ENCODE assay signal across 25 mouse cellular contexts in the genomic region with DNA sequence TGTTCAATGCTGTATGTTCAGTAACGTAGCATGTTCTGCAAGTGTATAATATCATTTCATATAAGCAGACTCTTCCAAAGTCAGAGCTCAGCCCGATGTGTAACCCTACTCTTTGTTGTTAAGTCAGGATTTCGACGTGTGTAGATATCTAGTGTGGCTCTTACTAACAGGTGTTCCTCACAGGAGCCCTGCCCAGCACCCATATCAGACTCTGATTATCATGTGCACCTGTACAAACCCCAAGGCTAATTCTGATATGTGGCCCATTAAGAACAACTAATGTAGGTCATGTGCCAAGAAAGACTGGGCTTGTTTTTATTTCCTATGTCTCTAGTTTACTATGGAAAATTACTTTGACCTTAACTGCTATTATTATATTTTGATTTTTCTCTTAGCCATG. TPM values are rescaled to one million over a fixed set of nuclear protein-coding genes. Genes with fewer than 3 reads are reported as not detected.
DNase-seq lines count a peak whose midpoint lies in the region; ATAC-seq and TF ChIP-seq lines count a peak whose summit lies in the region.
"Had no signal": no experiment of that assay in that cellular context is flagged by ENCODE, and none has a peak within 500 bp of the region (broad histone marks: within the 10 kb centered on the region; RNA-seq: fewer than 3 reads in every experiment).

No protein-coding gene starts in this region.

- no peaks in the 10 kb centered on the region for H3K27me3 ChIP-seq in kidney, adult 2 months (replicated peaks; ENCODE audit: control insufficient read depth, insufficient read depth, low read length)
- no peaks in the 10 kb centered on the region for H3K27me3 ChIP-seq in stomach, embryonic 15.5 days (replicated peaks)
- H3K27me3 ChIP-seq in stomach, postnatal 0 days (ENCODE audit: control insufficient read depth, insufficient read depth, low read length): no peaks in the 10 kb centered on the region
- H3K27me3 ChIP-seq: embryonic facial prominence, embryonic 13.5 days; embryonic facial prominence, embryonic 15.5 days; forebrain, embryonic 12.5 days; Patski had no signal

- no peak overlapping the region for H3K4me3 ChIP-seq in kidney, adult 2 months (ENCODE audit: insufficient read depth, low read depth, low read length)
- no peak overlapping the region for H3K4me3 ChIP-seq in stomach, embryonic 15.5 days (replicated peaks)
- no peak overlapping the region for H3K4me3 ChIP-seq in stomach, postnatal 0 days (ENCODE audit: low read depth, low read length)
- H3K4me3 ChIP-seq: embryonic facial prominence, embryonic 13.5 days; embryonic facial prominence, embryonic 15.5 days; erythroblast, embryonic 14.5 days; forebrain, embryonic 10.5 days; forebrain, embryonic 12.5 days had no signal

- peak; percentile 50; the same call in 1 of the 2 replicates for ATAC-seq in stomach, embryonic 15.5 days (ENCODE audit: insufficient read depth, low FRiP score, low read depth)
- peak; percentile 56; the same call in 1 of the 2 replicates for ATAC-seq in stomach, postnatal 0 days (ENCODE audit: low FRiP score, low TSS enrichment)
- ATAC-seq: activated CD4-positive, CD25-positive, alpha-beta regulatory T cell, adult 4 months; forebrain, embryonic 14.5 days; forebrain, embryonic 16.5 days; Patski had no signal

- H3K4me1 ChIP-seq in kidney, adult 2 months (ENCODE audit: control insufficient read depth, insufficient read depth, low read length): no peaks in the 10 kb centered on the region
- H3K4me1 ChIP-seq in stomach, embryonic 15.5 days: no peaks in the 10 kb centered on the region
- no peaks in the 10 kb centered on the region for H3K4me1 ChIP-seq in stomach, postnatal 0 days (replicated peaks; ENCODE audit: control insufficient read depth, insufficient read depth)
- H3K4me1 ChIP-seq: embryonic facial prominence, embryonic 13.5 days; embryonic facial prominence, embryonic 15.5 days; forebrain, embryonic 10.5 days; forebrain, embryonic 12.5 days had no signal

- TF ChIP-seq POLR2A in kidney, adult 2 months (IDR thresholded peaks at IDR 0.05; ENCODE audit: low read depth, low read length): no peak

- no peaks in the 10 kb centered on the region for H3K36me3 ChIP-seq in kidney, adult 2 months (ENCODE audit: control insufficient read depth, insufficient read depth, low read length)
- no peaks in the 10 kb centered on the region for H3K36me3 ChIP-seq in stomach, embryonic 15.5 days
- H3K36me3 ChIP-seq in stomach, postnatal 0 days (ENCODE audit: control insufficient read depth, insufficient read depth, low read length): no peaks in the 10 kb centered on the region
- H3K36me3 ChIP-seq: embryonic facial prominence, embryonic 13.5 days; embryonic facial prominence, embryonic 15.5 days; forebrain, embryonic 10.5 days; forebrain, embryonic 12.5 days had no signal

- TF ChIP-seq CTCF in kidney, adult 2 months (conservative IDR thresholded peaks at IDR 0.05; ENCODE audit: insufficient read depth, insufficient read length, low read depth, low read length): no peak
- TF ChIP-seq CTCF in stomach, postnatal 0 days (IDR thresholded peaks at IDR 0.05; ENCODE audit: low read depth): no peak

- H3K9ac ChIP-seq in stomach, embryonic 15.5 days: no peak overlapping the region
- H3K9ac ChIP-seq in stomach, postnatal 0 days (ENCODE audit: low read length): no peak overlapping the region
- H3K9ac ChIP-seq: embryonic facial prominence, embryonic 13.5 days; embryonic facial prominence, embryonic 15.5 days; forebrain, embryonic 12.5 days had no signal

- DNase-seq in kidney, adult 2 months: peak; percentile 17
- no peak for DNase-seq in kidney, postnatal 10 days
- no peak for DNase-seq in stomach, postnatal 0 days (ENCODE audit: low spot score)
- DNase-seq in cerebellum, postnatal 10 days: no peak
- DNase-seq in Muller cell, postnatal 12 days (ENCODE audit: inconsistent ontology term): no peak
- DNase-seq: adrenal gland, adult 8-10 months; adrenal gland, postnatal 14 days; adrenal gland, postnatal 36 days; cerebellum, adult 11-12 months; cerebellum, adult 2 months; cerebellum, adult 9-10 months; cerebellum, postnatal 14 days; cerebellum, postnatal 36 days; embryo, embryonic 11 days had no signal

- no peak for TF ChIP-seq EP300 in stomach, postnatal 0 days (optimal IDR thresholded peaks at IDR 0.05)

- no peak overlapping the region for H3K27ac ChIP-seq in kidney, adult 2 months (ENCODE audit: insufficient read depth, low read depth, low read length)
- no peak overlapping the region for H3K27ac ChIP-seq in stomach, embryonic 15.5 days
- no peak overlapping the region for H3K27ac ChIP-seq in stomach, postnatal 0 days (replicated peaks)
- H3K27ac ChIP-seq: embryonic facial prominence, embryonic 13.5 days; embryonic facial prominence, embryonic 15.5 days; forebrain, embryonic 10.5 days; forebrain, embryonic 12.5 days had no signal

- no peak overlapping the region for H3K4me2 ChIP-seq in stomach, embryonic 15.5 days
- no peak overlapping the region for H3K4me2 ChIP-seq in stomach, postnatal 0 days (replicated peaks; ENCODE audit: low read depth)
- H3K4me2 ChIP-seq: embryonic facial prominence, embryonic 13.5 days; embryonic facial prominence, embryonic 15.5 days; forebrain, embryonic 12.5 days had no signal

- WGBS in kidney, adult 2 months: 81% methylated on average over 4 of the region's 4 CpGs
- 77% methylated on average over 4 of the region's 4 CpGs for WGBS in stomach, embryonic 15.5 days
- 80% methylated on average over 4 of the region's 4 CpGs for WGBS in stomach, postnatal 0 days

- H3K9me3 ChIP-seq in stomach, embryonic 15.5 days: no peaks in the 10 kb centered on the region
- H3K9me3 ChIP-seq in stomach, postnatal 0 days (ENCODE audit: control insufficient read depth, low read length): no peaks in the 10 kb centered on the region
- H3K9me3 ChIP-seq: embryonic facial prominence, embryonic 13.5 days; embryonic facial prominence, embryonic 15.5 days; forebrain, embryonic 10.5 days; forebrain, embryonic 12.5 days had no signal

RNA-seq across cellular contexts. Expression of a gene that starts 17.2 kb away (rescaled TPM):
- 1.9 and 2.5 TPM in 2 replicates for polyA plus RNA-seq in kidney, adult 2 months (2012; rRNA removed)
- 10.9 and 11.5 TPM in 2 replicates for polyA plus RNA-seq in stomach, embryonic 15.5 days (2015; fragmentation: Nextera tagmentation; extraction: Ambion mirVana)
- polyA plus RNA-seq in stomach, postnatal 0 days (2015; fragmentation: Nextera tagmentation; extraction: Ambion mirVana): 4.1 and 4.8 TPM in 2 replicates
- polyA plus RNA-seq: erythroblast, embryonic 14.5 days had no signal

RNA-seq across cellular contexts. Expression of a gene that starts 18.0 kb away (rescaled TPM):
- polyA plus RNA-seq in kidney, adult 2 months (2012; rRNA removed): 3.3 and 3.8 TPM in 2 replicates
- 1.7 and 2.1 TPM in 2 replicates for polyA plus RNA-seq in stomach, embryonic 15.5 days (2015; fragmentation: Nextera tagmentation; extraction: Ambion mirVana)
- polyA plus RNA-seq in stomach, postnatal 0 days (2015; fragmentation: Nextera tagmentation; extraction: Ambion mirVana): 3.1 and 3.7 TPM in 2 replicates
- polyA plus RNA-seq: activated CD4-positive, CD25-positive, alpha-beta regulatory T cell, adult 4 months; erythroblast, embryonic 14.5 days; Patski had no signal

RNA-seq across cellular contexts. Expression of a gene that starts 50.1 kb away (rescaled TPM):
- polyA plus RNA-seq in kidney, adult 2 months (2012; rRNA removed): 63.5 and 64.7 TPM in 2 replicates
- 9.2 and 9.5 TPM in 2 replicates for polyA plus RNA-seq in stomach, embryonic 15.5 days (2015; fragmentation: Nextera tagmentation; extraction: Ambion mirVana)
- 3.2 and 4.5 TPM in 2 replicates for polyA plus RNA-seq in stomach, postnatal 0 days (2015; fragmentation: Nextera tagmentation; extraction: Ambion mirVana)
- polyA plus RNA-seq: C2C12; erythroblast, embryonic 14.5 days had no signal
